Mouse (Mus musculus) MEL (cell line): ENCODE data around the gene Itga2b. TPM values are rescaled to one million over a fixed set of nuclear protein-coding genes. Genes with fewer than 3 reads are reported as not detected.
A peak's percentile ranks its signal among the peaks of the same experiment; 100 is the strongest.

ENCODE experiments used
- DNase-seq: peaks from one replicate; pipeline ENCODE4 v3.0.0; 2011; ENCODE audit warnings: low read depth, low spot score
- H3K27ac ChIP-seq: 2 replicates; pipeline ENCODE4 v1.5.1; 2012; ENCODE audit warnings: low read depth, mild to moderate bottlenecking, control low read depth, low read length, moderate library complexity; ENCODE audit not compliant: control insufficient read depth
- H3K27me3 ChIP-seq, 2 experiments: fragments of 150-350 bp in 1 of 2; sonication (generic) in 1 of 2; 2 replicates each; pipeline ENCODE4 v1.6.1; 2012; ENCODE audit warnings: low read length in 2 of 2, mild to moderate bottlenecking in 2 of 2, improper control_type of control experiment in 1 of 2, moderate library complexity in 1 of 2; ENCODE audit not compliant: insufficient read depth in 2 of 2, control insufficient read depth in 1 of 2
- H3K36me3 ChIP-seq, 2 experiments: 2 replicates each; pipeline ENCODE4 v1.6.1; 2012 to 2014; ENCODE audit warnings: low read length in 2 of 2, improper control_type of control experiment in 1 of 2, inconsistent platforms in 1 of 2, mild to moderate bottlenecking in 1 of 2; ENCODE audit not compliant: insufficient read depth in 2 of 2, control insufficient read depth in 1 of 2
- H3K4me1 ChIP-seq, 2 experiments: fragments of 150-350 bp in 1 of 2; sonication (generic) in 1 of 2; 2 replicates each; pipeline ENCODE4 v1.6.1; 2012; ENCODE audit warnings: low read length in 2 of 2, improper control_type of control experiment in 1 of 2, mild to moderate bottlenecking in 1 of 2; ENCODE audit not compliant: insufficient read depth in 2 of 2, control insufficient read depth in 1 of 2
- H3K4me3 ChIP-seq, 2 experiments: fragments of 150-350 bp in 1 of 2; sonication (generic) in 1 of 2; 2 replicates each; pipeline ENCODE4 v1.5.1; 2012; ENCODE audit warnings: low read depth in 2 of 2, low read length in 2 of 2, mild to moderate bottlenecking in 2 of 2, moderate library complexity in 2 of 2, control low read depth in 1 of 2, improper control_type of control experiment in 1 of 2; ENCODE audit not compliant: control insufficient read depth in 1 of 2, insufficient read depth in 1 of 2
- H3K79me2 ChIP-seq: 2 replicates; pipeline ENCODE4 v1.6.1; 2012; ENCODE audit warnings: mild to moderate bottlenecking, low read length, moderate library complexity; ENCODE audit not compliant: control insufficient read depth, poor library complexity, insufficient read depth
- H3K9ac ChIP-seq: 2 replicates; pipeline ENCODE4 v1.6.1; 2012; ENCODE audit warnings: low read depth, mild to moderate bottlenecking, control low read depth, low read length, moderate library complexity; ENCODE audit not compliant: control insufficient read depth, poor library complexity, severe bottlenecking
- H3K9me3 ChIP-seq: fragments of 150-350 bp; sonication (generic); replicated peaks from 2 replicates; pipeline ENCODE4 v1.6.1; 2012; ENCODE audit warnings: mild to moderate bottlenecking, low read length, improper control_type of control experiment, moderate library complexity; ENCODE audit not compliant: insufficient read depth
- CHD2 ChIP-seq: IDR thresholded peaks from 2 replicates; pipeline ENCODE4 v1.6.1; 2011; ENCODE audit warnings: low read length, improper control_type of control experiment
- CTCF ChIP-seq, 3 experiments: IDR thresholded peaks in 2 of 3; conservative IDR thresholded peaks in 1 of 3; 2 replicates each; pipeline ENCODE4 v1.5.1; 2011 to 2012; ENCODE audit warnings: low read length in 3 of 3, low read depth in 2 of 3, mild to moderate bottlenecking in 2 of 3, improper control_type of control experiment in 1 of 3, inconsistent platforms in 1 of 3, mixed read lengths in 1 of 3, moderate library complexity in 1 of 3; ENCODE audit not compliant: control insufficient read depth in 1 of 3, insufficient read depth in 1 of 3, poor library complexity in 1 of 3, severe bottlenecking in 1 of 3
- GATA1 ChIP-seq: IDR thresholded peaks from 2 replicates; pipeline ENCODE4 v1.6.1; 2011; ENCODE audit warnings: low read depth, low read length, improper control_type of control experiment
- HCFC1 ChIP-seq: IDR thresholded peaks from 2 replicates; pipeline ENCODE4 v1.6.1; 2012; ENCODE audit warnings: low read depth, mild to moderate bottlenecking, inconsistent platforms, low read length, improper control_type of control experiment, moderate library complexity
- JUND ChIP-seq: IDR thresholded peaks from 2 replicates; pipeline ENCODE4 v1.6.1; 2011; ENCODE audit warnings: low read depth, mild to moderate bottlenecking, improper control_type of control experiment, low read length
- KAT2A ChIP-seq: conservative IDR thresholded peaks from 2 replicates; pipeline ENCODE4 v1.6.1; 2012; ENCODE audit warnings: low read depth, low read length, improper control_type of control experiment, inconsistent platforms
- MAFK ChIP-seq: IDR thresholded peaks from 2 replicates; pipeline ENCODE4 v1.6.1; 2011; ENCODE audit warnings: low read depth, mild to moderate bottlenecking, low read length, improper control_type of control experiment, borderline replicate concordance
- MAX ChIP-seq: IDR thresholded peaks from 2 replicates; pipeline ENCODE4 v1.6.1; 2011; ENCODE audit warnings: low read length, improper control_type of control experiment
- MAZ ChIP-seq: IDR thresholded peaks from 2 replicates; pipeline ENCODE4 v1.6.1; 2012; ENCODE audit warnings: low read depth, mild to moderate bottlenecking, inconsistent platforms, low read length, improper control_type of control experiment
- MXI1 ChIP-seq: IDR thresholded peaks from 2 replicates; pipeline ENCODE4 v1.6.1; 2011; ENCODE audit warnings: mild to moderate bottlenecking, low read depth, low read length, improper control_type of control experiment
- MYB ChIP-seq: IDR thresholded peaks from 2 replicates; pipeline ENCODE4 v1.6.1; 2011; ENCODE audit warnings: mild to moderate bottlenecking, low read depth, low read length, improper control_type of control experiment
- MYC ChIP-seq: IDR thresholded peaks from 2 replicates; pipeline ENCODE4 v1.6.1; 2011; ENCODE audit warnings: low read depth, mild to moderate bottlenecking, low read length, improper control_type of control experiment, moderate library complexity
- NRF1 ChIP-seq: IDR thresholded peaks from 2 replicates; pipeline ENCODE4 v1.6.1; 2014; ENCODE audit warnings: low read depth, mild to moderate bottlenecking, inconsistent platforms, low read length, improper control_type of control experiment, moderate library complexity; ENCODE audit not compliant: poor library complexity, insufficient read depth, severe bottlenecking
- POLR2AphosphoS5 ChIP-seq: IDR thresholded peaks from 2 replicates; pipeline ENCODE4 v1.6.1; 2012; ENCODE audit warnings: low read depth, borderline replicate concordance, mild to moderate bottlenecking, inconsistent platforms, low read length, moderate library complexity, mixed read lengths
- RAD21 ChIP-seq: IDR thresholded peaks from 2 replicates; pipeline ENCODE4 v1.6.1; 2011; ENCODE audit warnings: mild to moderate bottlenecking, low read depth, low read length, improper control_type of control experiment
- SIN3A ChIP-seq: IDR thresholded peaks from 2 replicates; pipeline ENCODE4 v1.6.1; 2012; ENCODE audit warnings: low read length, improper control_type of control experiment, inconsistent platforms
- SMC3 ChIP-seq: IDR thresholded peaks from 2 replicates; pipeline ENCODE4 v1.6.1; 2011; ENCODE audit warnings: low read depth, low read length, improper control_type of control experiment
- UBTF ChIP-seq: IDR thresholded peaks from 2 replicates; pipeline ENCODE4 v1.6.1; 2012; ENCODE audit warnings: low read depth, mild to moderate bottlenecking, inconsistent platforms, low read length, improper control_type of control experiment, moderate library complexity, borderline replicate concordance; ENCODE audit not compliant: insufficient read depth
- ZC3H11A ChIP-seq: IDR thresholded peaks from 2 replicates; pipeline ENCODE4 v1.6.1; 2012; ENCODE audit warnings: low read depth, mild to moderate bottlenecking, inconsistent platforms, low read length, improper control_type of control experiment
- ZNF384 ChIP-seq: IDR thresholded peaks from 2 replicates; pipeline ENCODE4 v1.6.1; 2012; ENCODE audit warnings: low read depth, mild to moderate bottlenecking, inconsistent platforms, low read length, improper control_type of control experiment
- polyA plus RNA-seq, 2 experiments: library from polyadenylated mRNA; stranded (reverse) in 1 of 2; unstranded in 1 of 2; fragments of >175 nt in 1 of 2; fragments of >200 nt in 1 of 2; gene quantifications; 2 replicates each; pipeline versions ENCODE4 v1.2.1 to v1.2.4; 2012; ENCODE audit warnings: low replicate concordance in 2 of 2, low read depth in 1 of 2; ENCODE audit not compliant: insufficient read length in 2 of 2, insufficient read depth in 1 of 2, missing spikeins in 1 of 2
- total RNA-seq: library from RNA; depleted of rRNA; stranded (reverse); fragments of 300-350 nt; gene quantifications from 2 replicates; pipeline ENCODE4 v1.2.3, GENCODE M21; 2012

The Itga2b gene
- total and polyA plus RNA-seq, 3 experiments: 10.7 to 55.7 TPM; not detected in 1

GRCm38 (mm10) chr11:102443740-102444139, 26.2 kb downstream of the Itga2b start:
- no peak for DNase-seq
- Histone ChIP-seq H3K79me2 (peaks cover 5% of the 10 kb centered on the region; the same call in 1 of the 2 replicates), H3K4me3 (no peak overlapping the region), H3K9me3 (no peaks in the 10 kb centered on the region), H3K9ac (no peak overlapping the region), H3K36me3 (peaks cover 0 to 5% of the 10 kb centered on the region in 2 experiments; a peak in 2 of 4 replicates), H3K27ac (no peak overlapping the region), H3K4me1 (peaks cover 4 to 21% of the 10 kb centered on the region in 2 experiments), H3K27me3 (peaks cover 0 to 1% of the 10 kb centered on the region in 2 experiments; a peak in 1 of 4 replicates)
- TF ChIP-seq MAZ: no peak
- no peak for TF ChIP-seq KAT2A
- TF ChIP-seq MXI1: no peak
- TF ChIP-seq NRF1: no peak
- no peak for TF ChIP-seq GATA1
- TF ChIP-seq MYB: no peak
- no peak for TF ChIP-seq HCFC1
- TF ChIP-seq MAX: no peak
- no peak for TF ChIP-seq ZNF384

GRCm38 (mm10) chr11:102442089-102442488, 27.8 kb downstream of the Itga2b start:
- H3K4me3 ChIP-seq: no peak overlapping the region
- H3K9ac ChIP-seq: no peak overlapping the region
- no peaks in the 10 kb centered on the region; a peak in 1 of 4 replicates for H3K27me3 ChIP-seq
- H3K79me2 ChIP-seq: peaks cover 1% of the 10 kb centered on the region; the same call in 1 of the 2 replicates
- TF ChIP-seq UBTF (no peak), POLR2AphosphoS5 (no peak), SIN3A (no peak), MAFK (no peak), ZC3H11A (no peak), CTCF (IDR thresholded peaks at IDR 0.05 in 2 of 3, conservative IDR thresholded peaks at IDR 0.05 in 1 of 3; ENCODE audit: control insufficient read depth in 1 of 3, insufficient read depth in 1 of 3, low read depth in 2 of 3, low read length in 3 of 3, poor library complexity in 1 of 3, severe bottlenecking in 1 of 3) (no peak), RAD21 (no peak)
- no peak for DNase-seq
- H3K36me3 ChIP-seq: peaks cover 0 to 2% of the 10 kb centered on the region in 2 experiments; a peak in 1 of 4 replicates
- H3K4me1 ChIP-seq: peaks cover 4 to 12% of the 10 kb centered on the region in 2 experiments
- no peaks in the 10 kb centered on the region for H3K9me3 ChIP-seq
- no peak overlapping the region for H3K27ac ChIP-seq

- peak; percentile 42 for DNase-seq
- H3K36me3 ChIP-seq: peaks cover 0 to 2% of the 10 kb centered on the region in 2 experiments; a peak in 1 of 4 replicates
- no peak overlapping the region for H3K27ac ChIP-seq
- no peak overlapping the region for H3K4me3 ChIP-seq
- TF ChIP-seq RAD21: peak; percentile 18
- no peak for TF ChIP-seq MAFK
- TF ChIP-seq CHD2: no peak
- TF ChIP-seq CTCF (IDR thresholded peaks at IDR 0.05 in 2 of 3, conservative IDR thresholded peaks at IDR 0.05 in 1 of 3; ENCODE audit: control insufficient read depth in 1 of 3, insufficient read depth in 1 of 3, low read depth in 2 of 3, low read length in 3 of 3, poor library complexity in 1 of 3, severe bottlenecking in 1 of 3): peak; percentile 40 to 61 (median 56)
- 0 out of 2 replicates have a peak, but pooled peaks have one; percentile 17 for TF ChIP-seq SIN3A
- no peak for TF ChIP-seq JUND
- peak; percentile 60 for TF ChIP-seq SMC3
- no peak for TF ChIP-seq MYC
- peak; percentile 31; the same call in 1 of the 2 replicates for TF ChIP-seq ZC3H11A
- H3K9ac ChIP-seq: no peak overlapping the region
- H3K4me1 ChIP-seq: peaks cover 4 to 11% of the 10 kb centered on the region in 2 experiments
- H3K27me3 ChIP-seq: no peaks in the 10 kb centered on the region
- no peaks in the 10 kb centered on the region for H3K79me2 ChIP-seq
- no peaks in the 10 kb centered on the region for H3K9me3 ChIP-seq
Measured at GRCm38 (mm10) chr11:102441434-102441833, 28.5 kb downstream of the Itga2b start.
